Mouse (Mus musculus) CH12.LX (cell line): ENCODE results near the gene Nup210l. TPM values are rescaled to one million over a fixed set of nuclear protein-coding genes. Genes with fewer than 3 reads are reported as not detected.

ENCODE experiments used
- DNase-seq: peaks from one replicate; pipeline ENCODE4 v3.0.0-alpha.2; 2013; ENCODE audit errors: extremely low read depth
- H3K27ac ChIP-seq: 2 replicates; pipeline ENCODE4 v1.5.1; 2012; ENCODE audit warnings: low read depth, mild to moderate bottlenecking, control low read depth, moderate library complexity; ENCODE audit not compliant: insufficient read depth
- H3K27me3 ChIP-seq: replicated peaks from 2 replicates; pipeline ENCODE3; 2012; ENCODE audit warnings: inconsistent platforms
- H3K36me3 ChIP-seq, 2 experiments: replicated peaks in 1 of 2; 2 replicates each; pipeline versions ENCODE3 to v1.6.1; 2012; ENCODE audit warnings: inconsistent platforms in 1 of 2, low read length in 1 of 2, mild to moderate bottlenecking in 1 of 2, mixed read lengths in 1 of 2, moderate library complexity in 1 of 2; ENCODE audit not compliant: control insufficient read depth in 1 of 2, insufficient read depth in 1 of 2
- H3K4me1 ChIP-seq, 2 experiments: 2 replicates each; pipeline ENCODE4 v1.6.1; 2012; ENCODE audit warnings: inconsistent platforms in 1 of 2, moderate library complexity in 1 of 2; ENCODE audit not compliant: insufficient read depth in 2 of 2, control insufficient read depth in 1 of 2
- H3K4me2 ChIP-seq: 2 replicates; pipeline ENCODE4 v1.6.1; 2012; ENCODE audit warnings: low read depth, mild to moderate bottlenecking, control low read depth; ENCODE audit not compliant: poor library complexity, insufficient read depth, severe bottlenecking
- H3K4me3 ChIP-seq, 3 experiments: fragments of 150-350 bp in 1 of 3; sonication (generic) in 1 of 3; replicated peaks in 1 of 3; 2 replicates each; pipeline versions ENCODE3 to v1.5.1; 2011 to 2012; ENCODE audit warnings: low read depth in 2 of 3, low read length in 2 of 3, mild to moderate bottlenecking in 2 of 3, moderate library complexity in 2 of 3, control low read depth in 1 of 3, improper control_type of control experiment in 1 of 3, inconsistent platforms in 1 of 3, mixed read lengths in 1 of 3; ENCODE audit not compliant: poor library complexity in 1 of 3
- H3K79me2 ChIP-seq: replicated peaks from 2 replicates; pipeline ENCODE4 v1.6.1; 2012; ENCODE audit warnings: mild to moderate bottlenecking, moderate library complexity; ENCODE audit not compliant: control insufficient read depth, poor library complexity, insufficient read depth, severe bottlenecking; ENCODE audit errors: extremely low read depth
- H3K9ac ChIP-seq: 2 replicates; pipeline ENCODE4 v1.6.1; 2012; ENCODE audit warnings: low read depth, mild to moderate bottlenecking, control low read depth, moderate library complexity; ENCODE audit not compliant: insufficient read depth
- H3K9me3 ChIP-seq: replicated peaks from 2 replicates; pipeline ENCODE3; 2012; ENCODE audit warnings: low read length, inconsistent platforms, mixed read lengths
- CHD2 ChIP-seq: IDR thresholded peaks from 2 replicates; pipeline ENCODE4 v1.6.1; 2011; ENCODE audit warnings: low read length, improper control_type of control experiment
- CTCF ChIP-seq, 2 experiments: IDR thresholded peaks in 1 of 2; conservative IDR thresholded peaks in 1 of 2; 2 replicates each; pipeline ENCODE4 v1.5.1; 2011 to 2012; ENCODE audit warnings: low read depth in 2 of 2, low read length in 2 of 2, improper control_type of control experiment in 1 of 2, inconsistent platforms in 1 of 2, mild to moderate bottlenecking in 1 of 2, moderate library complexity in 1 of 2
- HCFC1 ChIP-seq: IDR thresholded peaks from 2 replicates; pipeline ENCODE4 v1.6.1; 2012; ENCODE audit warnings: low read depth, mild to moderate bottlenecking, inconsistent platforms, low read length, improper control_type of control experiment
- IRF4 ChIP-seq: IDR thresholded peaks from 2 replicates; pipeline ENCODE4 v1.6.1; 2014; ENCODE audit warnings: low read depth, mild to moderate bottlenecking, inconsistent platforms, low read length, improper control_type of control experiment
- MAX ChIP-seq: IDR thresholded peaks from 2 replicates; pipeline ENCODE4 v1.6.1; 2011; ENCODE audit warnings: low read length, improper control_type of control experiment
- MEF2A ChIP-seq: IDR thresholded peaks from 2 replicates; pipeline ENCODE4 v1.6.1; 2014; ENCODE audit warnings: low read depth, mild to moderate bottlenecking, inconsistent platforms, low read length, improper control_type of control experiment, borderline replicate concordance
- NELFE ChIP-seq: IDR thresholded peaks from 2 replicates; pipeline ENCODE4 v1.6.1; 2011; ENCODE audit warnings: low read depth, low read length, improper control_type of control experiment
- NRF1 ChIP-seq: IDR thresholded peaks from 2 replicates; pipeline ENCODE4 v1.6.1; 2014; ENCODE audit warnings: low read depth, mild to moderate bottlenecking, inconsistent platforms, low read length, improper control_type of control experiment, moderate library complexity
- POLR2A ChIP-seq: IDR thresholded peaks from 2 replicates; pipeline ENCODE4 v1.6.1; 2011; ENCODE audit warnings: low read depth, mild to moderate bottlenecking, improper control_type of control experiment, low read length
- POLR2AphosphoS2 ChIP-seq: IDR thresholded peaks from 2 replicates; pipeline ENCODE4 v1.6.1; 2011; ENCODE audit warnings: low read depth, low read length, improper control_type of control experiment
- SMC3 ChIP-seq: IDR thresholded peaks from 2 replicates; pipeline ENCODE4 v1.6.1; 2011; ENCODE audit warnings: low read depth, low read length, improper control_type of control experiment
- TCF12 ChIP-seq: IDR thresholded peaks from 2 replicates; pipeline ENCODE4 v1.6.1; 2014; ENCODE audit warnings: low read depth, mild to moderate bottlenecking, inconsistent platforms, low read length, improper control_type of control experiment
- ZMIZ1 ChIP-seq: IDR thresholded peaks from 2 replicates; pipeline ENCODE4 v1.6.1; 2012; ENCODE audit warnings: low read depth, mild to moderate bottlenecking, inconsistent platforms, low read length, improper control_type of control experiment
- dilution Hi-C: fragments of 300-500 bp; cut with MboI; formaldehyde crosslinking; loops from 2 replicates; pipeline ENCODE4 v1.14.3; 2020; ENCODE audit warnings: low sequenced_read_pairs; ENCODE audit not compliant: extremely low pct_unique_long_range_greater_than_20kb, extremely low pct_ligation_motif_present
- in situ Hi-C: fragments of 300-500 bp; cut with MboI; formaldehyde crosslinking; loops from 3 replicates; pipeline ENCODE4 v1.14.3; 2019; ENCODE audit warnings: low sequenced_read_pairs, low pct_ligation_motif_present, low pct_unique_long_range_greater_than_20kb, mixed read lengths
- polyA plus RNA-seq: library from polyadenylated mRNA; unstranded; fragments of >175 nt; gene quantifications from 2 replicates; pipeline ENCODE4 v1.2.1, GENCODE M21; 2012; ENCODE audit warnings: low read depth; ENCODE audit not compliant: insufficient read length
- total RNA-seq, 2 experiments: library from RNA; depleted of rRNA; stranded (reverse); fragments of 300-350 nt in 1 of 2; fragments of >200 nt in 1 of 2; gene quantifications; 2 replicates each; pipeline ENCODE4 v1.2.3; 2012 to 2014

Nup210l gene
- total and polyA plus RNA-seq, 3 experiments: 0.42 to 0.47 (median 0.43) TPM

GRCm38 (mm10) chr3:90256731-90257530 lies 153.0 kb downstream of the Nup210l start:
- Histone ChIP-seq H3K27ac (peak overlapping the region; percentile 82), H3K79me2 (peaks cover 53% of the 10 kb centered on the region), H3K9me3 (no peaks in the 10 kb centered on the region), H3K4me2 (peak overlapping the region; percentile 46), H3K9ac (peak overlapping the region; percentile 85), H3K4me1 (peaks cover 11 to 51% of the 10 kb centered on the region in 2 experiments), H3K4me3 (peak overlapping the region; percentile 91 to 95 (median 93)), H3K27me3 (no peaks in the 10 kb centered on the region), H3K36me3 (peaks cover 49 to 51% of the 10 kb centered on the region in 2 experiments)
- in situ Hi-C loops: no loop called here
- dilution Hi-C loops: no loop called here
- DNase-seq: no peak
- TF ChIP-seq MAX (no peak), TCF12 (peak; percentile 45; the same call in 1 of the 2 replicates), IRF4 (peak; percentile 30; the same call in 1 of the 2 replicates), HCFC1 (peak; percentile 21; the same call in 1 of the 2 replicates)

GRCm38 (mm10) chr3:90258521-90258920 lies 154.6 kb downstream of the Nup210l start:
- no peaks in the 10 kb centered on the region for H3K9me3 ChIP-seq
- H3K4me3 ChIP-seq: no peak overlapping the region
- no peaks in the 10 kb centered on the region for H3K27me3 ChIP-seq
- no peak for TF ChIP-seq NELFE
- TF ChIP-seq ZMIZ1: no peak
- no peak for TF ChIP-seq MEF2A
- TF ChIP-seq IRF4: no peak
- TF ChIP-seq POLR2A: no peak
- TF ChIP-seq POLR2AphosphoS2: no peak
- TF ChIP-seq CHD2: no peak
- no peak for TF ChIP-seq NRF1
- no peak for TF ChIP-seq SMC3
- no peak for TF ChIP-seq CTCF (conservative IDR thresholded peaks at IDR 0.05 in 1 of 2, IDR thresholded peaks at IDR 0.05 in 1 of 2; ENCODE audit: low read depth in 2 of 2, low read length in 2 of 2)
- peaks cover 20 to 67% of the 10 kb centered on the region in 2 experiments for H3K4me1 ChIP-seq
- H3K27ac ChIP-seq: no peak overlapping the region
- H3K36me3 ChIP-seq: peaks cover 65 to 67% of the 10 kb centered on the region in 2 experiments
- in situ Hi-C loops (no loop called here), dilution Hi-C loops (no loop called here)
- peaks cover 51% of the 10 kb centered on the region for H3K79me2 ChIP-seq
- DNase-seq: no peak
- H3K4me2 ChIP-seq: no peak overlapping the region
- no peak overlapping the region for H3K9ac ChIP-seq

Other genes with a start within 250 kb of the Nup210l start
- 1.4 and 2.2 TPM in 2 replicates for gene Il6ra, start 190.9 kb upstream of the Nup210l start, total RNA-seq (2012; rRNA removed)
- gene Il6ra, start 190.9 kb upstream of the Nup210l start, total RNA-seq (2014; rRNA removed): 1.4 and 1.6 TPM in 2 replicates
- 4.4 and 4.8 TPM in 2 replicates for gene Il6ra, start 190.9 kb upstream of the Nup210l start, polyA plus RNA-seq
- gene Atp8b2, start 140.6 kb upstream of the Nup210l start, total RNA-seq (2012; rRNA removed): 35.8 and 51.8 TPM in 2 replicates
- gene Atp8b2, start 140.6 kb upstream of the Nup210l start, total RNA-seq (2014; rRNA removed): 33.2 and 34.2 TPM in 2 replicates
- 31.3 and 44.4 TPM in 2 replicates for gene Atp8b2, start 140.6 kb upstream of the Nup210l start, polyA plus RNA-seq
- 268 and 353 TPM in 2 replicates for gene Hax1, start 105.4 kb upstream of the Nup210l start, total RNA-seq (2012; rRNA removed)
- 294 and 302 TPM in 2 replicates for gene Hax1, start 105.4 kb upstream of the Nup210l start, total RNA-seq (2014; rRNA removed)
- 304 and 319 TPM in 2 replicates for gene Hax1, start 105.4 kb upstream of the Nup210l start, polyA plus RNA-seq
- gene 4933434E20Rik, start 52.5 kb upstream of the Nup210l start, total RNA-seq (2012; rRNA removed): 89.5 and 92.2 TPM in 2 replicates
- 126 and 133 TPM in 2 replicates for gene 4933434E20Rik, start 52.5 kb upstream of the Nup210l start, total RNA-seq (2014; rRNA removed)
- 101 and 102 TPM in 2 replicates for gene 4933434E20Rik, start 52.5 kb upstream of the Nup210l start, polyA plus RNA-seq
- gene Ubap2l, start 51.5 kb upstream of the Nup210l start, total RNA-seq (2012; rRNA removed): 72.6 and 83.7 TPM in 2 replicates
- gene Ubap2l, start 51.5 kb upstream of the Nup210l start, total RNA-seq (2014; rRNA removed): 48.5 and 49.0 TPM in 2 replicates
- 189 and 201 TPM in 2 replicates for gene Ubap2l, start 51.5 kb upstream of the Nup210l start, polyA plus RNA-seq
- 309 and 364 TPM in 2 replicates for gene Tpm3, start 31.5 kb upstream of the Nup210l start, total RNA-seq (2012; rRNA removed)
- gene Tpm3, start 31.5 kb upstream of the Nup210l start, total RNA-seq (2014; rRNA removed): 448 and 501 TPM in 2 replicates
- 810 and 952 TPM in 2 replicates for gene Tpm3, start 31.5 kb upstream of the Nup210l start, polyA plus RNA-seq
- gene Rps27, start 109.5 kb downstream of the Nup210l start, total RNA-seq (2012; rRNA removed): 3,858 and 4,378 TPM in 2 replicates
- 2,142 and 2,224 TPM in 2 replicates for gene Rps27, start 109.5 kb downstream of the Nup210l start, total RNA-seq (2014; rRNA removed)
- gene Rps27, start 109.5 kb downstream of the Nup210l start, polyA plus RNA-seq: 1,222 and 1,264 TPM in 2 replicates
- 2.3 and 3.3 TPM in 2 replicates for gene Rab13, start 109.6 kb downstream of the Nup210l start, total RNA-seq (2012; rRNA removed)
- gene Rab13, start 109.6 kb downstream of the Nup210l start, total RNA-seq (2014; rRNA removed): 0.34 TPM in 1 of 2 replicates, not detected in the other
- gene Rab13, start 109.6 kb downstream of the Nup210l start, polyA plus RNA-seq: 0.23 and 0.63 TPM in 2 replicates
- gene Jtb, start 127.5 kb downstream of the Nup210l start, total RNA-seq (2012; rRNA removed): 50.8 and 62.9 TPM in 2 replicates
- 54.2 and 70.3 TPM in 2 replicates for gene Jtb, start 127.5 kb downstream of the Nup210l start, total RNA-seq (2014; rRNA removed)
- 67.4 and 73.6 TPM in 2 replicates for gene Jtb, start 127.5 kb downstream of the Nup210l start, polyA plus RNA-seq
- gene Creb3l4, start 139.4 kb downstream of the Nup210l start, total RNA-seq (2012; rRNA removed): 0.25 and 0.89 TPM in 2 replicates
- gene Creb3l4, start 139.4 kb downstream of the Nup210l start, total RNA-seq (2014; rRNA removed): 0.21 and 0.72 TPM in 2 replicates
- 0.59 and 0.70 TPM in 2 replicates for gene Creb3l4, start 139.4 kb downstream of the Nup210l start, polyA plus RNA-seq
- gene Slc39a1, start 144.0 kb downstream of the Nup210l start, total RNA-seq (2012; rRNA removed): 42.2 and 44.4 TPM in 2 replicates
- gene Slc39a1, start 144.0 kb downstream of the Nup210l start, total RNA-seq (2014; rRNA removed): 22.9 and 23.8 TPM in 2 replicates
- 40.4 and 40.7 TPM in 2 replicates for gene Slc39a1, start 144.0 kb downstream of the Nup210l start, polyA plus RNA-seq
- gene Crtc2, start 150.0 kb downstream of the Nup210l start, total RNA-seq (2012; rRNA removed): 13.5 and 14.1 TPM in 2 replicates
- 5.4 and 6.1 TPM in 2 replicates for gene Crtc2, start 150.0 kb downstream of the Nup210l start, total RNA-seq (2014; rRNA removed)
- 62.1 and 69.8 TPM in 2 replicates for gene Crtc2, start 150.0 kb downstream of the Nup210l start, polyA plus RNA-seq
- gene Dennd4b, start 161.1 kb downstream of the Nup210l start, total RNA-seq (2012; rRNA removed): 27.8 and 28.1 TPM in 2 replicates
- gene Dennd4b, start 161.1 kb downstream of the Nup210l start, total RNA-seq (2014; rRNA removed): 9.4 and 9.8 TPM in 2 replicates
- gene Dennd4b, start 161.1 kb downstream of the Nup210l start, polyA plus RNA-seq: 34.4 and 45.3 TPM in 2 replicates
- 8.9 and 10.0 TPM in 2 replicates for gene Gatad2b, start 189.0 kb downstream of the Nup210l start, total RNA-seq (2012; rRNA removed)
- gene Gatad2b, start 189.0 kb downstream of the Nup210l start, total RNA-seq (2014; rRNA removed): 6.4 and 8.4 TPM in 2 replicates
- 20.6 and 22.6 TPM in 2 replicates for gene Gatad2b, start 189.0 kb downstream of the Nup210l start, polyA plus RNA-seq